Mouse (Mus musculus) brain, embryonic 14.5 days (tissue): Measurements from ENCODE around the gene Gm21970. TPM values are rescaled to one million over a fixed set of nuclear protein-coding genes. Genes with fewer than 3 reads are reported as not detected.

ENCODE experiments used
- DNase-seq: peaks from one replicate; pipeline ENCODE4 v3.0.0-alpha.2; 2011; ENCODE audit warnings: low read depth
- CTCF ChIP-seq: fragments of 200-500 bp; IDR thresholded peaks from 2 replicates; pipeline ENCODE4 v1.5.1; 2012; ENCODE audit warnings: inconsistent platforms, mild to moderate bottlenecking, moderate library complexity, borderline replicate concordance; ENCODE audit not compliant: insufficient read depth, insufficient read length; ENCODE audit errors: extremely low read depth
- POLR2A ChIP-seq: fragments of 200-500 bp; IDR thresholded peaks from 2 replicates; pipeline ENCODE4 v1.6.1; 2012; ENCODE audit warnings: mild to moderate bottlenecking, inconsistent platforms, borderline replicate concordance; ENCODE audit not compliant: poor library complexity, insufficient read depth, insufficient read length, severe bottlenecking; ENCODE audit errors: extremely low read depth
- polyA plus RNA-seq: library from polyadenylated mRNA; depleted of rRNA; stranded (reverse); fragments of >200 nt; gene quantifications from 2 replicates; pipeline ENCODE4 v1.2.3, GENCODE M21; 2012

The Gm21970 gene
- polyA plus RNA-seq, 1 experiment, result 0.11 TPM

DNA sequence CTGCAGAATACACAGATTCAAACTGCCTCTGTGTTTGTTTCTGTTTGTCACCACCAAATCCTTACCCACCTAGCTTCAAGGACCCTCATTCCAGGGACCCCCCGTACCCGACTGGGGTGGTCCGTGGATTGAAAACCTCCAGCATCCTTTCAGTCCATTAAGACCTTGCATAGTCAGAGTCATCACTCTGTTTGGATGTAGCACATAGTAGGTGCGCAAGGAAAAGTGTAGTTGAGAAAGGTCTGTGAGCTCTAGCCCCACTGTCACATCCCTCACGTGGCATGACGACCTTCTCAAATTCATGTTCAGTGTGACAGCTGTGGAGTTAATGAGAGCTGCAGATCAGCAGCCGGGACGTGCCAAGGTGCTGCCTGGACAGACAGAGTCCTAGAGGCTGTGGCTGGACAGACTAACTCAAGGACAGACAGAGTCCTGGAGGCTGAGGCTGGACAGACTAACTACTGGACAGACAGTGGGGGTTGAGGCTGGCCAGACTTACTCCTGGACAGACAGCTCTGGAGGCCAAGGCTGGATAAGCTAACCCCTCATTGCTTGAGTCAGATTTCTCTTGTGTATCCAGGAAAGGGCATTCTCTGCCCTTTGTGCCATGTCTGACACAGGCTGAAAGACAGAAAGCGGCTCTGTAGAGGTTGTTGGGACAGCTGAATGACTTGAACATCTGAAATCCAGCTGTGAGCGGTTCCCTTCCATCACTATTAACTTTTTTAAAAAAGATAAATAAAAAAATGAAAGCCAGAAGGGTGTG lies 34.6 kb upstream of the Gm21970 start:
- DNase-seq, result no peak
- TF ChIP-seq CTCF, result no peak
- no peak for TF ChIP-seq POLR2A

DNA sequence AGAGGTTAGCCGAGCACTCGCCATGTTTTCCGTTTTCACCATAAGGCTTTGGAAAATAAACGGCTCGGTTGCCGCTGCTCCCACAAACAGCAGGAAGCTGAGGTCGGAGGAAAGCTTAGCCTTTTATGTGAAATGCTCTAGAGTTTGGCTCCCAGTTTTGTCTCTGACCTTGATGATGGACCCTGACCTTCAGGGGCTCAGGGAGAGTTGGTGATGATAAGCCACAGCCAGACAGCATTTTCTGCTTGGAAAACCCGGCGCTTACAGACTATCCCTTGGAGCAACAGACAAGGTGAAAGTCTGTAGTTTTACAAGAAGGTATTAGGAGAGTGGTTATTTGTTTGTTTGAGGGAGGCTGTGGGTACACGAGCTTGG lies 34.0 kb upstream of the Gm21970 start:
- DNase-seq, result no peak
- TF ChIP-seq POLR2A (no peak), CTCF (no peak)

DNA sequence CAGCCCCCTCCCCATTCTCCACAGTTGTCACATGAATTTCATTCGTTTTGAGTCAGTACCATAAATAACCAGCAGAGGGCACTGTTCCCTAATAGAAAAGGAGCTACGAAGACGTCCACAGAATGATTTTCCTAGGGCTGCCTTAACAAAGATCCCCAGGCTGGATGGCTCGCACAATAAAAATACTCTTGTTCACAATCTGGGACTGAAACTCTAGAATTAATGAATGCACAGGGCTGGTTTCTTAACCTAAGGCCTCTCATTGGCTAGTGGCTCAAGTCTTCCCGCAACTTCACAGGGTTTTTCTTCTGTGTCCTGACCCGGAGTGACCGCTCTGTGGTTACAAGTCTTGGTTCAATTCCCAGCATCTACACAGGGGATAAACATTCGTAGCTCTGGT lies 33.0 kb upstream of the Gm21970 start:
- TF ChIP-seq CTCF, result peak; percentile 67; the same call in 1 of the 2 replicates
- TF ChIP-seq POLR2A, result no peak
- DNase-seq, result peak; percentile 90

DNA sequence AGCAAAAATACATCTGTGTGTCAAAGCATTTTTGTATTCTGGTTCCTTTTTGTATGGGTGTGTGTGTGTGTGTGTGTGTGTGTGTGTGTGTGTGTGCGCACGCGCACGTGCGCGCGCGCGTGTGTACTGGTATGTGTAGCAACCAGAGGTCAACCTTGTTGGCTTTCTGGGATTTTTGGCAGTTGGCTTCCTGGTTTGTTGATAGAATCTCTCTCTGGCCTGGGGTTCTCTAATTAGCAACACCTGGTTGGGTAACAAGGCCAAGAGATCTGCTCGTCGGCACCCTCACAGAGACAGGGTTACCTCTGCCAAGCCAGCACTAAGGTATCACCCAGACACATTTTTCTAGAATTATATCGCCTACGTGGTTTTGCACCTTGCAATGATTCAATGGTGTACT lies 32.0 kb upstream of the Gm21970 start:
- no peak for DNase-seq
- no peak for TF ChIP-seq CTCF
- no peak for TF ChIP-seq POLR2A

DNA sequence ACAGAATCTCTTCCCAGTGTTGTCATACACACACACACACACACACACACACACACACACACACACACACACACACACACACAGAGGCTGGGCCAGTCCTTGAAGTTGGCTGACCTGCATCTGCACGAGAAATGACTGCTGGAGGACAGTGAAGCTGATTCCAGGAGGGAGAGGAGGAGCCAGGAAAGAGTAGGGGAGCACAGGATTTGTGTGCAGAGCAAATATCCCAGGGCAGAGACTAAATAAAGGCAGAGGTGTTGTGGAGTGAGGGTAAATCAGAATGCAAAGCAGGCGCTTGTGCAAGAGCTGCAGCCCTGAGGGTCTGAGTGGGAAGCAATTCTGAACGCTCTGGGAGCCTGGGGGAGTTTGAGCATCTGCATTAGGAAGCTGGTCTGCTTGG lies 31.4 kb upstream of the Gm21970 start:
- DNase-seq, result no peak
- TF ChIP-seq POLR2A (no peak), CTCF (no peak)

DNA sequence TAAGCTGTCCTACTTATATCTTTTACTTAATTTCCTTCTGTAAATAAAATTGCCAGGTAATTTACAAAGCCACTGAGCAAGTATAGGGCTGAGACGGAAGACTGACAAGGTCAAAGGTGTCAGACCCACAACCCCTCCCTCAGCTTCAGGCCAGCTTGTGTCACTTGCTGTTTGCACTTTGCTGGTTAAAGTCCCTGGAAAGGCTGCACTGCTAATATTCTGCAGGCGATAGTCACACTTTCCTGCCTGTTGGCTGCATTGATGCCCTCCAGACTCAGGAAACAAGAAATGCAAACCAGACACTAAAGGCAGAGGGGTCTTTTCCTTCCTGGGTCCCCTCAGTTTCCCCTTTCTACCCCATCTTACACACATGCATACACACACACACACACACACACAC lies 29.5 kb upstream of the Gm21970 start:
- TF ChIP-seq POLR2A, result no peak
- no peak for TF ChIP-seq CTCF
- DNase-seq, result no peak

DNA sequence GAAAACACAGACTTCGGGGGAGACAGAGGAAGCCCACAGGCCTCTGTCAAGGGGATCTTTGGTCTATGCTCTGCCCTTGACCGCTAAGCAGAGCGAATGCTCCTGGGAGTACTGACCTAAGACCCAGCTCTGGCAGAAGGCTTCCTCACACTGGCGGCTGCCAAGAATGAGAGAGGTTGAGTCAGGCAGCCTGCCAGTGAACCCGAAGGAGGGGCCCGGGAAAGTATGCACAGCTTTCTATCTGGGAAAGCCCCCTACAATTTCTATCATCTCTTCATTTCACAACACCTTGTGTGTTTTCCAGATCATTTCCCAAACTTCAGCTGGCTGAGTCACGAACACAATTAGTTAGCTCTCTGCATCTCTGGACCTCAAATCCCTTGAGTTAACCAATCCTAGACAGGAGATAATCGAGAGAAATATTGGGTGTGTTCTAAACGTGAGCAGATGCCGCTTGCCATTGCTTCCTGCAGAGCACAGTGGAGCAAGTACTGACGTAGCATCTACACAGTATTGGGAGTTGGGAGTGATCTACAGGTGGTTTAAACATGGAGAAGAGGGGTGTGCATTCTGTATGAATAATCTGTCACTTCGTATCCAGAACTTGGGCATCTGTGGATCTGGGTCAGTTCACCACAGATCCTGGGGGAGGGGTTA lies 28.8 kb upstream of the Gm21970 start:
- peak; percentile 40 for DNase-seq
- TF ChIP-seq CTCF, result no peak
- no peak for TF ChIP-seq POLR2A

DNA sequence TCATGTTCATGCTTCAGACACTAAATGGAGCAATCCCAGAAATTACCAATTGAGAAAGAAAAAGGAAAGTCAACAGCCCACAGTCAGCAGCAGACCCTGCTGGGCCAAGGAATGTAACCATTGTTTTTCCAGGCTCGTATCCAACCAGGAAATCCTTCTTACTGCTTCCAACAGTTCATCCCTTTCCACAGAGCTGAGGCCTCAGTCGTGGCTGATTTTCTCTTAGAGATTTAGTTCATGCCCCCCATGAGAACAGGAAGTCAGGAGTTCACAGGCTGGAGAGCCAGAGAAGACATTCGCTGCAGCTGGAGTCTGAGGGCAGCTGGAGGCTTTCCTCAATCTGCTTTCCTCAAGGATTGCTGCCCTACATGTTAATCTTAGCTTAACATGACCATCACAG lies 28.0 kb upstream of the Gm21970 start:
- no peak for TF ChIP-seq POLR2A
- no peak for TF ChIP-seq CTCF
- DNase-seq, result peak; percentile 52

DNA sequence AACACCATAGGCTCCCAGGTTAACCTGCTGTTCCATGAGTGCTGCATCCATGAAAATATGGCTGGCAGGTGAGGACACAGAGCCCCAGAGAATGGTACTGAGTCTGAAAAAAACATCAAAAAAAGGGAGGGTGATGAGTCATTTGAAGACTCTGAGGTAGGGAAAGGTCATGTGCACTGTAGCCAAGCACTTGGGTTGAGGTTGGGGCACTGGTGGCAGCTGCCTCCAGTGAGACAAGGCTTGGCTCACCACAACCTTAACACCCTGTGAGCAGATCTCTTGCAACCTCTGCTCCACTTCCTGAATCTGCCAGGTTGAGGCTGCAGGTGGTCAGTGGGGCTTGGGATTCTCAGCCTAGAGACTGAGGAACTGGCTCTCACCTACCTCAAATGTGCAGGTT lies 25.0 kb upstream of the Gm21970 start:
- no peak for DNase-seq
- TF ChIP-seq POLR2A (no peak), CTCF (no peak)

DNA sequence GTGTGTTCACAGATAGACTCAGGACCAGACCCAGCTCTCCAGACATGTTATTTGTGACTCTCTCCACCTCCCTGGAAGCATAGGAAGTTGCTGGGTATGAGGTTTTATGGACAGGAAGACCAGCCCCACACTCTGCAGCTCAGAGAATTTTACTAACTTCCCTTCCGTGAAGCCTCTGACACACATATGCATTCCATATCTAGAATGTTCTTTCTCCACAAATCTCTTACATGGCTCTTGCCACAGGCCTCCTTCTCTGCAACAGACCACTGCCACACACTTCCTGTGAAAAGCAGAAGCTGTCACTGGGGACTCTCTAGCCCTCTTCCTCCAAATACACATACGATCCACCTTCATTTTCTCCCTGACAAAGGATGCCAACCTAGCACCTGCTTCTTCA lies 24.5 kb upstream of the Gm21970 start:
- no peak for DNase-seq
- TF ChIP-seq POLR2A (no peak), CTCF (no peak)

DNA sequence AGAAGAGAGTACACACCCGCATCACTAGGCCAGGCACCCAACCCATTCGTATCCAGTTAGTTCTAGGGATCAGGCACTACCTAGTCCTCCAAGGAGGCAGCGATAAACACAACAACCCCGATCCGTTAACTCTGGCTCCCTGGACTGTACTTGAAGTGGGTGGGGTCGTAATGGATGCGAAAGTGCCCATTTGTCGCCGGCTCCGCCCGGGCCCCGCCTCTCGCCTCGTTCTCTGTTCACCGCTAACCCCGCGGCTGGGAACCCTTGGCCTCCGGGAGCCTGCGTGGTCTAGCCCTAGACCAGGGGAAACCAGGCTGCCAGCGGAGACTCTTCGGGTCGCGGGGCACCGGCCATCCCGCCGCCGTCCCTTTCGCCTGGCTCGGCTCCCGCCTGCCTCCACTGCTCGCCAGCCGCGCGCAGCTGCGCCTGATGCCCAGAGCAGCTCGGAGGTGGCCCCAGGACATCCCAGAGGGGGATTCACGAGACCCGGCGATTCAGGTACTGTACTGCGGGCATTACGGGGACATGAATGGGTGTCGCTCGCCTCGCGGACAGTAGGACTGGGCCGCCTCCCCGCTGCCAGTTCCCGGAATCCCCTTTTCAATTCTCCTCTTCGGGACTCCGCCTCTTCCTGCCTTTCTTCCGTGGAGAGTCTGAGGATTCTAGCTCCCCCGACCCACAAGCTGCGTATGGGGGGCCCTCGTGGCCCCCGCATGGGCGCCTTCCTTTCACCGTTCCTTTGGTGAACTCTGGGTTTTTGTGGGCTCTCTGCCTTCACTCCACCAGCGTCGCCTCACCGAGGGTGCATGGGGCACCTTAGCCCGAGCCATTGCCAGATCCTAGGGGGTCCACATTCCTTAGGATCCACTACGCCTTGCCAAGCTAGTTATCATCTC lies 18.7 kb upstream of the Gm21970 start, which contains the start of gene Ifnar2:
TSS of gene Ifnar2 (plus strand) at position 207 of the 896 bp plus-strand sequence.
- DNase-seq, result peak; percentile 93

More for the DNA sequence above, 18.7 kb upstream of the Gm21970 start, which contains the start of gene Ifnar2:
- TF ChIP-seq POLR2A, result no peak; the same call in 1 of the 2 replicates
